Mouse (Mus musculus) adrenal gland, postnatal 10 days (tissue): ENCODE data around the gene Kcnh1. TPM values are rescaled to one million over a fixed set of nuclear protein-coding genes. Genes with fewer than 3 reads are reported as not detected.

Experiments used
- DNase-seq: peaks from one replicate; pipeline ENCODE4 v3.0.0; 2021; ENCODE audit warnings: mixed read lengths
- total RNA-seq, 2 experiments: library from RNA; stranded (reverse); gene quantifications; 2 replicates each; pipeline ENCODE4 v1.2.3; 2021

The Kcnh1 gene
- total RNA-seq, 2 experiments from 2014 or later, result 0.24 to 0.64 TPM

GRCm38 (mm10) chr1:192463732-192464131 is 273.2 kb downstream of the Kcnh1 start:
- DNase-seq, result no peak

GRCm38 (mm10) chr1:192472366-192472765 is 281.8 kb downstream of the Kcnh1 start:
- no peak for DNase-seq

- no peak for DNase-seq
Measured at GRCm38 (mm10) chr1:192473134-192473533, 282.6 kb downstream of the Kcnh1 start.

GRCm38 (mm10) chr1:192476704-192477103 is 286.1 kb downstream of the Kcnh1 start:
- DNase-seq, result no peak

GRCm38 (mm10) chr1:192477556-192477955 is 287.0 kb downstream of the Kcnh1 start:
- DNase-seq, result no peak

- no peak for DNase-seq
Measured at GRCm38 (mm10) chr1:192478176-192478575, 287.6 kb downstream of the Kcnh1 start.

- no peak for DNase-seq
Measured at GRCm38 (mm10) chr1:192480072-192480784, 289.7 kb downstream of the Kcnh1 start.

- DNase-seq, result no peak
Measured at GRCm38 (mm10) chr1:192481446-192481845, 290.9 kb downstream of the Kcnh1 start.

- no peak for DNase-seq
Measured at GRCm38 (mm10) chr1:192485030-192485429, 294.5 kb downstream of the Kcnh1 start.

- no peak for DNase-seq
Measured at GRCm38 (mm10) chr1:192487571-192487970, 297.0 kb downstream of the Kcnh1 start.

GRCm38 (mm10) chr1:192489908-192490825 is 299.6 kb downstream of the Kcnh1 start:
- DNase-seq, result no peak

GRCm38 (mm10) chr1:192497505-192497904 is 306.9 kb downstream of the Kcnh1 start:
- no peak for DNase-seq

- peak; percentile 42 for DNase-seq
Measured at GRCm38 (mm10) chr1:192502016-192502415, 311.4 kb downstream of the Kcnh1 start.

GRCm38 (mm10) chr1:192502835-192503234 is 312.3 kb downstream of the Kcnh1 start:
- no peak for DNase-seq

GRCm38 (mm10) chr1:192503651-192504050 is 313.1 kb downstream of the Kcnh1 start:
- DNase-seq, result no peak

GRCm38 (mm10) chr1:192512821-192513220 is 322.2 kb downstream of the Kcnh1 start:
- no peak for DNase-seq

GRCm38 (mm10) chr1:192515373-192515772 is 324.8 kb downstream of the Kcnh1 start:
- no peak for DNase-seq

GRCm38 (mm10) chr1:192519713-192520112 is 329.1 kb downstream of the Kcnh1 start:
- DNase-seq, result no peak

GRCm38 (mm10) chr1:192520836-192521435 is 330.4 kb downstream of the Kcnh1 start:
- no peak for DNase-seq

GRCm38 (mm10) chr1:192522376-192523178 is 332.0 kb downstream of the Kcnh1 start:
- DNase-seq, result no peak

GRCm38 (mm10) chr1:192525711-192526350 is 335.3 kb downstream of the Kcnh1 start:
- DNase-seq, result no peak
